Mouse (Mus musculus) embryonic stem cell, embryonic (primary cell): ENCODE measurements around the gene Dus2.

Experiments used
- CTCF ChIA-PET, 4 experiments: fragments of 300-600 bp in 2 of 4; fragments of 350-600 bp in 2 of 4; sonication (Branson Sonifier 250); formaldehyde crosslinking; loops; one replicate each; lab custom pipeline; 2022; ENCODE audit warnings: inconsistent platforms in 2 of 4; lab: Charles Lee
- POLR2A ChIA-PET, 4 experiments: fragments of 300-600 bp in 2 of 4; fragments of 350-600 bp in 2 of 4; sonication (Branson Sonifier 250); formaldehyde crosslinking; loops; one replicate each; lab custom pipeline; 2022; ENCODE audit warnings: antibody characterized with exemption in 4 of 4, inconsistent platforms in 1 of 4; lab: Charles Lee

Gene Dus2

GRCm38 (mm10) chr8:106007135-106007534 is 16.0 kb downstream of the Dus2 start:
- CTCF ChIA-PET = interaction anchor here in 3 of 4 experiments (0.6 to 2.1 kb wide), 8 partner anchors 11 to 346 kb away, joined by 3 to 7 read pairs (median 4); partner anchors contain the start of gene Dus2 (in 1 of the 3)
- POLR2A ChIA-PET = interaction anchor here in 2 of 4 experiments (0.6 to 1.3 kb wide), 7 partner anchors 12 to 262 kb away, joined by 3 to 6 read pairs (median 3); partner anchors contain the start of gene Pskh1 (in 1 of the 2)

- ChIA-PET CTCF (interaction anchor here in 3 of 4 experiments (0.6 to 2.1 kb wide), 4 partner anchors 17 to 358 kb away, joined by 3 to 7 read pairs (median 4); partner anchors contain the start of gene Dus2 (in 1 of the 3)), POLR2A (interaction anchor here in 2 of 4 experiments (0.6 to 1.4 kb wide), 6 partner anchors 17 to 262 kb away, joined by 3 to 5 read pairs (median 4); partner anchors contain the start of genes Pskh1 (in 2 of the 2) and Dus2 (in 1 of the 2))
Observed at GRCm38 (mm10) chr8:106007891-106008290, 16.8 kb downstream of the Dus2 start.

GRCm38 (mm10) chr8:106010748-106011642 is 19.9 kb downstream of the Dus2 start:
- CTCF ChIA-PET = interaction anchor here in 2 of 4 experiments (0.6 to 1.0 kb wide), 11 partner anchors 9 to 1020 kb away, joined by 3 to 14 read pairs (median 4); partner anchors contain the start of gene Dus2 (in 1 of the 2)
- POLR2A ChIA-PET = interaction anchor here (0.6 to 1.3 kb wide), 22 partner anchors 12 to 592 kb away, joined by 3 to 22 read pairs (median 4); partner anchors contain the start of genes Pskh1 (in 3 of the 4), Nutf2 (in 1 of the 4), Thap11 (in 1 of the 4) and Tppp3 (in 1 of the 4)

GRCm38 (mm10) chr8:106011643-106011986 is 20.5 kb downstream of the Dus2 start, which contains the start of gene Ddx28:
Gene Ddx28 (minus strand): TSS chr8:106011882.
- ChIA-PET CTCF (interaction anchor here in 2 of 4 experiments (0.6 to 0.7 kb wide), 7 partner anchors 81 to 1020 kb away, joined by 3 to 14 read pairs (median 7); no protein-coding TSS in a partner anchor), POLR2A (interaction anchor here in 3 of 4 experiments (0.6 to 1.6 kb wide), 17 partner anchors 10 to 591 kb away, joined by 3 to 22 read pairs (median 4); partner anchors contain the start of genes Pskh1 (in 2 of the 3), Thap11 (in 1 of the 3) and Tppp3 (in 1 of the 3))

GRCm38 (mm10) chr8:106012203-106012602 is 21.1 kb downstream of the Dus2 start:
- POLR2A ChIA-PET = interaction anchor here in 3 of 4 experiments (0.6 to 1.6 kb wide), 10 partner anchors 10 to 591 kb away, joined by 3 to 22 read pairs (median 4); partner anchors contain the start of genes Pskh1 (in 1 of the 3), Thap11 (in 1 of the 3) and Tppp3 (in 1 of the 3)
- CTCF ChIA-PET = interaction anchor here in 1 of 4 experiments (0.7 kb wide), 1 partner anchor 84 kb away, joined by 14 read pairs; no protein-coding TSS in a partner anchor

GRCm38 (mm10) chr8:106016284-106016683 is 25.1 kb downstream of the Dus2 start:
- POLR2A ChIA-PET = interaction anchor here in 1 of 4 experiments (1.3 kb wide), 1 partner anchor 9 kb away, joined by 3 read pairs; no protein-coding TSS in a partner anchor

GRCm38 (mm10) chr8:106017130-106017529 is 26.0 kb downstream of the Dus2 start:
- ChIA-PET POLR2A (interaction anchor here in 2 of 4 experiments (0.6 to 1.2 kb wide), 8 partner anchors 12 to 158 kb away, joined by 3 to 4 read pairs (median 3); no protein-coding TSS in a partner anchor), CTCF (interaction anchor here in 1 of 4 experiments (0.7 kb wide), 2 partner anchors 485 to 558 kb away, joined by 3 read pairs; no protein-coding TSS in a partner anchor)

More at GRCm38 (mm10) chr8:106016284-106016683, 25.1 kb downstream of the Dus2 start:
- CTCF ChIA-PET = interaction anchor here in 1 of 4 experiments (0.6 kb wide), 1 partner anchor 13 kb away, joined by 3 read pairs; no protein-coding TSS in a partner anchor

GRCm38 (mm10) chr8:106018039-106018438 is 26.9 kb downstream of the Dus2 start:
- ChIA-PET CTCF (no interaction called here), POLR2A (interaction anchor here in 2 of 4 experiments (0.9 to 1.2 kb wide), 5 partner anchors 11 to 68 kb away, joined by 3 to 4 read pairs (median 3); no protein-coding TSS in a partner anchor)

- CTCF ChIA-PET = interaction anchor here (0.5 to 3.4 kb wide), 16 partner anchors 9 to 581 kb away, joined by 3 to 15 read pairs (median 4); partner anchors contain the start of gene Dus2 (in 1 of the 4)
- POLR2A ChIA-PET = interaction anchor here in 3 of 4 experiments (0.5 to 2.0 kb wide), 5 partner anchors 10 to 41 kb away, joined by 3 to 5 read pairs (median 3); partner anchors contain the start of gene Ddx28 (in 1 of the 3)
Observed at GRCm38 (mm10) chr8:106022483-106022882, 31.3 kb downstream of the Dus2 start.

GRCm38 (mm10) chr8:106038721-106039120 is 47.6 kb downstream of the Dus2 start:
- ChIA-PET POLR2A (interaction anchor here in 2 of 4 experiments (1.1 to 2.2 kb wide), 5 partner anchors 9 to 32 kb away, joined by 3 to 6 read pairs (median 5); partner anchors contain the start of gene Nfatc3 (in 1 of the 2)), CTCF (interaction anchor here in 2 of 4 experiments (0.5 to 0.6 kb wide), 2 partner anchors 16 to 162 kb away, joined by 10 read pairs; no protein-coding TSS in a partner anchor)

- ChIA-PET CTCF (interaction anchor here in 2 of 4 experiments (0.6 to 1.2 kb wide), 3 partner anchors 9 to 49 kb away, joined by 3 to 10 read pairs (median 3); partner anchors contain the start of gene Dus2 (in 1 of the 2)), POLR2A (interaction anchor here in 2 of 4 experiments (0.5 to 2.2 kb wide), 8 partner anchors 10 to 71 kb away, joined by 3 to 6 read pairs (median 4); partner anchors contain the start of gene Nfatc3 (in 2 of the 2))
Observed at GRCm38 (mm10) chr8:106039605-106040004, 48.5 kb downstream of the Dus2 start.

- POLR2A ChIA-PET = interaction anchor here in 2 of 4 experiments (0.9 to 2.2 kb wide), 4 partner anchors 14 to 19 kb away, joined by 3 to 5 read pairs (median 4); partner anchors contain the start of gene Nfatc3 (in 1 of the 2)
- CTCF ChIA-PET = interaction anchor here in 1 of 4 experiments (1.2 kb wide), 1 partner anchor 9 kb away, joined by 3 read pairs; no protein-coding TSS in a partner anchor
Observed at GRCm38 (mm10) chr8:106040218-106040617, 49.1 kb downstream of the Dus2 start.

GRCm38 (mm10) chr8:106043055-106043454 is 51.9 kb downstream of the Dus2 start:
- CTCF ChIA-PET = interaction anchor here in 3 of 4 experiments (0.6 to 0.7 kb wide), 5 partner anchors 15 to 139 kb away, joined by 3 to 6 read pairs (median 4); no protein-coding TSS in a partner anchor
- POLR2A ChIA-PET = interaction anchor here in 3 of 4 experiments (0.7 to 2.7 kb wide), 7 partner anchors 9 to 472 kb away, joined by 3 to 26 read pairs (median 3); no protein-coding TSS in a partner anchor

- CTCF ChIA-PET = interaction anchor here in 1 of 4 experiments (0.5 kb wide), 1 partner anchor 52 kb away, joined by 3 read pairs; no protein-coding TSS in a partner anchor
- POLR2A ChIA-PET = interaction anchor here in 3 of 4 experiments (0.6 to 2.7 kb wide), 12 partner anchors 10 to 32 kb away, joined by 3 to 26 read pairs (median 5); partner anchors contain the start of genes Ddx28 (in 1 of the 3) and Nfatc3 (in 1 of the 3)
Observed at GRCm38 (mm10) chr8:106044151-106044550, 53.0 kb downstream of the Dus2 start.

- ChIA-PET POLR2A (interaction anchor here in 3 of 4 experiments (0.7 to 4.0 kb wide), 14 partner anchors 8 to 167 kb away, joined by 3 to 52 read pairs (median 4); partner anchors contain the start of genes Nfatc3 (in 3 of the 3), Edc4 (in 1 of the 3) and Pskh1 (in 1 of the 3)), CTCF (interaction anchor here in 2 of 4 experiments (0.7 to 0.8 kb wide), 2 partner anchors 13 to 472 kb away, joined by 3 read pairs; no protein-coding TSS in a partner anchor)
Observed at GRCm38 (mm10) chr8:106046872-106047559, 55.9 kb downstream of the Dus2 start.
